Mouse (Mus musculus): ENCODE results near the gene Xrcc1. TPM values are rescaled to one million over a fixed set of nuclear protein-coding genes. Genes with fewer than 3 reads are reported as not detected.

Xrcc1 gene
- polyA plus RNA-seq, 1 experiment from 2014 or later = 106 TPM

- peak overlapping the region; percentile 75 for H3K4me3 ChIP-seq
- no peaks in the 10 kb centered on the region for H3K9me3 ChIP-seq
- peaks cover 23% of the 10 kb centered on the region for H3K4me1 ChIP-seq
- peaks cover 29% of the 10 kb centered on the region for H3K36me3 ChIP-seq
- peak; percentile 93 for DNase-seq (ENCODE audit: low spot score)
- 2% methylated on average over 43 of the region's 43 CpGs for WGBS
- peaks cover 30% of the 10 kb centered on the region for H3K27me3 ChIP-seq (ENCODE audit: insufficient read depth, poor library complexity, severe bottlenecking)
- H3K27ac ChIP-seq = peak overlapping the region; percentile 97
Observed at GRCm38 (mm10) chr7:24531211-24531971, 14.7 kb upstream of the Xrcc1 start.

GRCm38 (mm10) chr7:24533031-24533571 lies 13.0 kb upstream of the Xrcc1 start:
- Histone ChIP-seq H3K27me3 (ENCODE audit: insufficient read depth, poor library complexity, severe bottlenecking) (peaks cover 30% of the 10 kb centered on the region), H3K9me3 (no peaks in the 10 kb centered on the region), H3K4me3 (peak overlapping the region; percentile 50; the same call in 1 of the 2 replicates), H3K27ac (no peak overlapping the region), H3K36me3 (peaks cover 29% of the 10 kb centered on the region), H3K4me1 (peaks cover 23% of the 10 kb centered on the region)
- WGBS = 64% methylated on average over 28 of the region's 28 CpGs
- DNase-seq (ENCODE audit: low spot score) = no peak

GRCm38 (mm10) chr7:24533806-24534205 lies 12.3 kb upstream of the Xrcc1 start:
- Histone ChIP-seq H3K4me1 (peaks cover 23% of the 10 kb centered on the region), H3K36me3 (peaks cover 29% of the 10 kb centered on the region), H3K4me3 (peak overlapping the region; percentile 50), H3K27ac (0 out of 2 replicates have a peak overlapping the region, but pooled peaks have one; percentile 33), H3K9me3 (no peaks in the 10 kb centered on the region), H3K27me3 (ENCODE audit: insufficient read depth, poor library complexity, severe bottlenecking) (peaks cover 30% of the 10 kb centered on the region)
- 15% methylated on average over 42 of the region's 42 CpGs for WGBS
- no peak for DNase-seq (ENCODE audit: low spot score)

GRCm38 (mm10) chr7:24534301-24534700 lies 11.8 kb upstream of the Xrcc1 start:
- Histone ChIP-seq H3K4me1 (peaks cover 21% of the 10 kb centered on the region), H3K36me3 (peaks cover 29% of the 10 kb centered on the region), H3K27me3 (ENCODE audit: insufficient read depth, poor library complexity, severe bottlenecking) (peaks cover 30% of the 10 kb centered on the region), H3K27ac (0 out of 2 replicates have a peak overlapping the region, but pooled peaks have one; percentile 33), H3K4me3 (peak overlapping the region; percentile 50), H3K9me3 (no peaks in the 10 kb centered on the region)
- WGBS = 24% methylated on average over 19 of the region's 19 CpGs
- DNase-seq (ENCODE audit: low spot score) = no peak

GRCm38 (mm10) chr7:24537081-24537480 lies 9.0 kb upstream of the Xrcc1 start:
- Histone ChIP-seq H3K4me1 (peaks cover 13% of the 10 kb centered on the region), H3K27ac (no peak overlapping the region), H3K4me3 (no peak overlapping the region), H3K36me3 (peaks cover 29% of the 10 kb centered on the region), H3K9me3 (no peaks in the 10 kb centered on the region), H3K27me3 (ENCODE audit: insufficient read depth, poor library complexity, severe bottlenecking) (peaks cover 30% of the 10 kb centered on the region)
- 88% methylated on average over 4 of the region's 4 CpGs for WGBS
- DNase-seq (ENCODE audit: low spot score) = no peak

- Histone ChIP-seq H3K36me3 (peaks cover 28% of the 10 kb centered on the region), H3K4me3 (no peak overlapping the region), H3K27ac (no peak overlapping the region), H3K27me3 (ENCODE audit: insufficient read depth, poor library complexity, severe bottlenecking) (peaks cover 30% of the 10 kb centered on the region), H3K4me1 (peaks cover 13% of the 10 kb centered on the region), H3K9me3 (no peaks in the 10 kb centered on the region)
- DNase-seq (ENCODE audit: low spot score) = no peak
- WGBS = 76% methylated on average over 5 of the region's 5 CpGs
Observed at GRCm38 (mm10) chr7:24537591-24537990, 8.5 kb upstream of the Xrcc1 start.

GRCm38 (mm10) chr7:24538154-24538553 lies 7.9 kb upstream of the Xrcc1 start:
- H3K27ac ChIP-seq = no peak overlapping the region
- no peaks in the 10 kb centered on the region for H3K9me3 ChIP-seq
- peaks cover 12% of the 10 kb centered on the region for H3K4me1 ChIP-seq
- no peak for DNase-seq (ENCODE audit: low spot score)
- peaks cover 26% of the 10 kb centered on the region for H3K27me3 ChIP-seq (ENCODE audit: insufficient read depth, poor library complexity, severe bottlenecking)
- 50% methylated on average over 5 of the region's 5 CpGs for WGBS
- no peak overlapping the region for H3K4me3 ChIP-seq
- peaks cover 25% of the 10 kb centered on the region for H3K36me3 ChIP-seq

GRCm38 (mm10) chr7:24538701-24539100 lies 7.4 kb upstream of the Xrcc1 start:
- WGBS = 74% methylated on average over 5 of the region's 5 CpGs
- peaks cover 19% of the 10 kb centered on the region for H3K36me3 ChIP-seq

GRCm38 (mm10) chr7:24539686-24540085 lies 6.4 kb upstream of the Xrcc1 start:
- Histone ChIP-seq H3K36me3 (peaks cover 13% of the 10 kb centered on the region; the same call in 1 of the 2 replicates), H3K4me1 (no peaks in the 10 kb centered on the region), H3K9me3 (no peaks in the 10 kb centered on the region), H3K27ac (no peak overlapping the region), H3K4me3 (no peak overlapping the region), H3K27me3 (ENCODE audit: insufficient read depth, poor library complexity, severe bottlenecking) (peaks cover 11% of the 10 kb centered on the region)
- DNase-seq (ENCODE audit: low spot score) = no peak
- WGBS = 88% methylated on average over 4 of the region's 4 CpGs

More at GRCm38 (mm10) chr7:24538701-24539100, 7.4 kb upstream of the Xrcc1 start:
- Histone ChIP-seq H3K4me3 (no peak overlapping the region), H3K27me3 (ENCODE audit: insufficient read depth, poor library complexity, severe bottlenecking) (peaks cover 21% of the 10 kb centered on the region), H3K9me3 (no peaks in the 10 kb centered on the region), H3K27ac (no peak overlapping the region), H3K4me1 (peaks cover 7% of the 10 kb centered on the region)
- no peak for DNase-seq (ENCODE audit: low spot score)

GRCm38 (mm10) chr7:24544506-24544905 lies 1.6 kb upstream of the Xrcc1 start:
- 76% methylated on average over 2 of the region's 2 CpGs for WGBS
- no peak for DNase-seq (ENCODE audit: low spot score)
- H3K27me3 ChIP-seq (ENCODE audit: insufficient read depth, poor library complexity, severe bottlenecking) = no peaks in the 10 kb centered on the region
- peaks cover 13% of the 10 kb centered on the region for H3K36me3 ChIP-seq
- no peaks in the 10 kb centered on the region for H3K9me3 ChIP-seq
- peaks cover 16% of the 10 kb centered on the region for H3K4me1 ChIP-seq
- H3K27ac ChIP-seq = no peak overlapping the region
- no peak overlapping the region for H3K4me3 ChIP-seq

- Histone ChIP-seq H3K4me1 (peaks cover 16% of the 10 kb centered on the region), H3K36me3 (peaks cover 36% of the 10 kb centered on the region), H3K27ac (peak overlapping the region; percentile 89), H3K9me3 (no peaks in the 10 kb centered on the region), H3K27me3 (ENCODE audit: insufficient read depth, poor library complexity, severe bottlenecking) (no peaks in the 10 kb centered on the region), H3K4me3 (peak overlapping the region; percentile 88)
- 2% methylated on average over 53 of the region's 57 CpGs for whole genome bisulfite sequencing
- DNase-seq (ENCODE audit: low spot score) = peak; percentile 100
Observed at GRCm38 (mm10) chr7:24546634-24547389, 723 bp downstream of the Xrcc1 start.

GRCm38 (mm10) chr7:24547534-24548036 lies 1.5 kb downstream of the Xrcc1 start:
- Histone ChIP-seq H3K36me3 (peaks cover 43% of the 10 kb centered on the region), H3K27ac (peak overlapping the region; percentile 89), H3K27me3 (ENCODE audit: insufficient read depth, poor library complexity, severe bottlenecking) (no peaks in the 10 kb centered on the region), H3K9me3 (no peaks in the 10 kb centered on the region), H3K4me1 (peaks cover 16% of the 10 kb centered on the region), H3K4me3 (peak overlapping the region; percentile 88)
- WGBS = 31% methylated on average over 13 of the region's 13 CpGs
- no peak for DNase-seq (ENCODE audit: low spot score)

Measured in heart, embryonic 10.5 days (tissue).